Mouse (Mus musculus): ENCODE measurements around the gene Rnase2b. TPM values are rescaled to one million over a fixed set of nuclear protein-coding genes. Genes with fewer than 3 reads are reported as not detected.

Rnase2b gene
- polyA plus RNA-seq, 1 experiment from 2014 or later, result 0.16 TPM

DNA sequence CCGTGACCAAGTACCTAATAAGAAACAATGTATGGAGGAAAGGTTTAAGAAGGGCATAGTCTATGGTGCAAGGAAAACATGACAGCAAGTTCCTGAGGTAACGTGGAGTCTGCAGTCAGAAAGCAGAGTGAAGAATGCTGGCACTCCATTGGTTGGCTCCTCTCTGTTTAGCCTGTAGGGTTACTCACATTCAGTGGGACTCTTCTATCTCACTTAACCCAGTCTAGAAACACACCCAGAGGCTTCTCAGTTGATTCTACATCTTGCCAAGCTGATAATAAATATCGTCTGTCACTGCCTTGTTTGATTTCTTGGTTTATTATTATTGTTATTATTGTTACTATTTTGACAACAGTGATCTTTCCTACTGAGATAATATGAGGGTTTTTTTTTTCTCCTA is 19.5 kb upstream of the Rnase2b start:
- DNase-seq (ENCODE audit: low spot score) (no peak), ATAC-seq (no peak)
- Histone ChIP-seq H3K36me3 (ENCODE audit: insufficient read depth, low read length) (no peaks in the 10 kb centered on the region), H3K27ac (ENCODE audit: low read length) (no peak overlapping the region), H3K4me2 (replicated peaks; ENCODE audit: low read depth, low read length) (no peak overlapping the region), H3K9me3 (ENCODE audit: low read length) (no peaks in the 10 kb centered on the region), H3K9ac (replicated peaks; ENCODE audit: low read depth) (no peak overlapping the region), H3K4me1 (ENCODE audit: insufficient read depth, low read depth, low read length) (no peaks in the 10 kb centered on the region), H3K27me3 (replicated peaks; ENCODE audit: insufficient read depth, low read length) (no peaks in the 10 kb centered on the region), H3K4me3 (ENCODE audit: low read depth, low read length) (no peak overlapping the region)
- no peak for TF ChIP-seq EP300 (IDR thresholded peaks at IDR 0.05)
- no peak for TF ChIP-seq CTCF (IDR thresholded peaks at IDR 0.05)
- WGBS, result 75% methylated on average over 3 of the region's 3 CpGs

DNA sequence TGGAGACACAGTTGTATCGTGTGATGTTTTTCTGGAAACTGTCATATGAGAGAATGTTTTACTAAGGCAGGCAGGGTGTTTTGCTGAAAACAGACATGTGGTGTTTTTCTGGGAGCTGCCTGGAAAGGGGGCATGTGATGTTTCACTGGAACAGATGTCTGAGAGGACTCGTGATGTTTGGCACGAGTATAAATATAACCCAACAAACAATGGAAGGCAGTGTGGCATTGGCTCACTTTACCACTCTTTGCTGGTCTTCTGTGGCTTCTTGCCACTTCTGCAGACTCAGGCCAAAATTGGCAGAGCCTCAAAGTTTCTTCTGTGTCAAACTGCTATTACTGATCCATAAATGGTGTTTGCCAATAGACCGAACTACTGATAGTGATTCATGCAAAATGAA is 18.8 kb upstream of the Rnase2b start:
- no peak overlapping the region for H3K27ac ChIP-seq (ENCODE audit: low read length)

DNA sequence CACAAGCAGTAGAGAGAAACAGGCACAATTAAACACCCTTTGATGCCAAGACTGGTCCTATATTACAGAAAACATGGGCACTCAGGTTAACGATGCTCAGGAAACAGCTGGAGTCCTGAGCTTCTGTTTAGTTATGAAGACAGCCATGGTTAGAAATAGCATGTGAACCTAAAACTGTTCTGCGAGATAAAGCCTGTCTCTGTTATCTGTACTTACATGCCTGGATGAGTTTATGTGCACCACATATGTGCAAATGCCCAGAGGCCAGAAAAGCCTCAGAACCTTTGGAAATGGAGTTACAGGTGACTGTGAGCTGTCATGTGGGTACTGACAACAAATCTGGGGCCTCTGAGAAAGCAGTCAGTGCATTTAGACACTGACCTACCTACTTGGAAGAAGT is 18.1 kb upstream of the Rnase2b start:
- ATAC-seq, result no peak
- Histone ChIP-seq H3K9ac (replicated peaks; ENCODE audit: low read depth) (no peak overlapping the region), H3K9me3 (ENCODE audit: low read length) (no peaks in the 10 kb centered on the region), H3K27ac (ENCODE audit: low read length) (no peak overlapping the region), H3K4me1 (ENCODE audit: insufficient read depth, low read depth, low read length) (no peaks in the 10 kb centered on the region), H3K4me3 (ENCODE audit: low read depth, low read length) (no peak overlapping the region), H3K27me3 (replicated peaks; ENCODE audit: insufficient read depth, low read length) (no peaks in the 10 kb centered on the region), H3K36me3 (ENCODE audit: insufficient read depth, low read length) (no peaks in the 10 kb centered on the region), H3K4me2 (replicated peaks; ENCODE audit: low read depth, low read length) (no peak overlapping the region)
- DNase-seq (ENCODE audit: low spot score), result no peak
- TF ChIP-seq CTCF (IDR thresholded peaks at IDR 0.05) (no peak), EP300 (IDR thresholded peaks at IDR 0.05) (no peak)
- WGBS, result 70% methylated on average over 2 of the region's 2 CpGs

More for the DNA sequence above, 18.8 kb upstream of the Rnase2b start:
- TF ChIP-seq CTCF (IDR thresholded peaks at IDR 0.05) (no peak), EP300 (IDR thresholded peaks at IDR 0.05) (no peak)
- ATAC-seq, result no peak
- no peak overlapping the region for H3K4me3 ChIP-seq (ENCODE audit: low read depth, low read length)
- no peaks in the 10 kb centered on the region for H3K4me1 ChIP-seq (ENCODE audit: insufficient read depth, low read depth, low read length)
- H3K9me3 ChIP-seq (ENCODE audit: low read length), result no peaks in the 10 kb centered on the region
- no peak overlapping the region for H3K9ac ChIP-seq (replicated peaks; ENCODE audit: low read depth)
- no peaks in the 10 kb centered on the region for H3K27me3 ChIP-seq (replicated peaks; ENCODE audit: insufficient read depth, low read length)
- 51% methylated on average over 4 of the region's 4 CpGs for WGBS
- no peak overlapping the region for H3K4me2 ChIP-seq (replicated peaks; ENCODE audit: low read depth, low read length)
- H3K36me3 ChIP-seq (ENCODE audit: insufficient read depth, low read length), result no peaks in the 10 kb centered on the region
- DNase-seq (ENCODE audit: low spot score), result no peak

DNA sequence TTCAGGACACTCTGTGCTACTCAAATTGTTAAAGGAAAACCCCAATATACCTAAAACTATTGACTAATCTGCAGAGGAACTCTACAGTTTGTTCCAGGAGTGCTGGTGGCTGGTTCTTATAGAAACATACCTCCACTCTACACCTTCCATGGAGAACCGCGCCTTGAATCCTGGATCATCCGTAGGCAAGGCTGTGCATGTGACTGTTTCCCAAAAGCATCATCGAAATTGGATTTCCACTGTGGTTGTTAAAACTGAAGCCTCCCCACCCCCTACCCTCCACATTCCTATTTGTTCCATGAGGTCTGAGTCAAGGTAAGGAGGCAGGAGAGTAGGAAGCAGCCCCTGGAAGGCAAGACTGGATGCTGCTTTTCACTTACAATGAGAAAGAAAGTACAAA is 17.6 kb upstream of the Rnase2b start:
- 96% methylated on average over 4 of the region's 4 CpGs for WGBS
- TF ChIP-seq CTCF (IDR thresholded peaks at IDR 0.05), result no peak
- H3K9me3 ChIP-seq (ENCODE audit: low read length), result no peaks in the 10 kb centered on the region
- H3K4me1 ChIP-seq (ENCODE audit: insufficient read depth, low read depth, low read length), result no peaks in the 10 kb centered on the region
- H3K4me2 ChIP-seq (replicated peaks; ENCODE audit: low read depth, low read length), result no peak overlapping the region
- no peak overlapping the region for H3K27ac ChIP-seq (ENCODE audit: low read length)
- ATAC-seq, result no peak
- H3K27me3 ChIP-seq (replicated peaks; ENCODE audit: insufficient read depth, low read length), result no peaks in the 10 kb centered on the region
- no peak overlapping the region for H3K9ac ChIP-seq (replicated peaks; ENCODE audit: low read depth)
- H3K36me3 ChIP-seq (ENCODE audit: insufficient read depth, low read length), result no peaks in the 10 kb centered on the region
- DNase-seq (ENCODE audit: low spot score), result no peak
- H3K4me3 ChIP-seq (ENCODE audit: low read depth, low read length), result no peak overlapping the region

DNA sequence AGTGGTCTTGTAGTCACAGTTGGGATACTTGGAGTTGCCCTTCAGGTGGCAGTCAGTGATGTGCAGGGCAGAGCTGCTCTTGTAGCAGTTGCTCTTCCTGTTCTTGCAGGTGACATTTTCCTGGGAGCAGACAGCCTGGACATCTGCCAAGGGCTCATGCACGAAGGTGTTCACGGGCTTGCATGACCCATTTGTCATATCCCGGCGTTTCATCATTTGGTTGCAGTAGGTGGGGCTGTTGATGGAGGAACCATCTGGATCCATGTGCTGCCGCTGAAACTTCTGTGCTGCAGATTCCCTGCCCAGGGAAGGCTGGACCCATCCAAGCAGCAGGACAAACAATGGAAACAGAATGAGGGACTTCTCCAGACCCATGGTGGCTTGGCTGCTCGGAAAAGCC is 16.5 kb upstream of the Rnase2b start:
- Histone ChIP-seq H3K4me1 (ENCODE audit: insufficient read depth, low read depth, low read length) (no peaks in the 10 kb centered on the region), H3K9ac (replicated peaks; ENCODE audit: low read depth) (no peak overlapping the region), H3K4me3 (ENCODE audit: low read depth, low read length) (no peak overlapping the region), H3K27me3 (replicated peaks; ENCODE audit: insufficient read depth, low read length) (no peaks in the 10 kb centered on the region), H3K36me3 (ENCODE audit: insufficient read depth, low read length) (no peaks in the 10 kb centered on the region), H3K9me3 (ENCODE audit: low read length) (no peaks in the 10 kb centered on the region), H3K4me2 (replicated peaks; ENCODE audit: low read depth, low read length) (no peak overlapping the region), H3K27ac (ENCODE audit: low read length) (no peak overlapping the region)
- TF ChIP-seq EP300 (IDR thresholded peaks at IDR 0.05), result no peak
- no peak for TF ChIP-seq CTCF (IDR thresholded peaks at IDR 0.05)
- DNase-seq (ENCODE audit: low spot score) (no peak), ATAC-seq (no peak)
- WGBS, result 65% methylated on average over 6 of the region's 6 CpGs

DNA sequence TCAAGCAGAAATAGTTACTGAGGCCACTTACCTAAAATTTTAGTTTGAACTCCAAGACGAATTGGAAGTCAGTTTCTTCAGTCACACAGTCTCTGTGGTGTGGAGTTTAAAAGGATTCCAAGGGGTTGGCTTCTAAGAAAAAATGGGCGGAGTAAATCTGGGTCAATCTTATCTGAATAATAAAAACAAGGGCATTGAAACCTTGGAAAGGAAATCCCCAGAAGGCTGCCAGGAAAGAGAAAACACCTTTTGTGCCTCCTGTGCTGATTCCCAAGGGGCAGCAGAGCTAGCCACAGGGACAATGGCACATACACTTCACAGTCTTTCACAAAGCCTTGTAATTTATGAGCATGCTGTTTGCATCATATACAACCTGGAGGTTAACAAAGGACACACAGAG is 15.4 kb upstream of the Rnase2b start, which contains the start of gene Rnase1:
Rnase1 (minus strand) TSS at position 101 of the 400 bp plus-strand sequence.
- Histone ChIP-seq H3K4me3 (ENCODE audit: low read depth, low read length) (no peak within 1 kb of the TSS), H3K36me3 (ENCODE audit: insufficient read depth, low read length) (no peaks in the 10 kb centered on the region), H3K4me1 (ENCODE audit: insufficient read depth, low read depth, low read length) (no peaks in the 10 kb centered on the region), H3K9ac (replicated peaks; ENCODE audit: low read depth) (no peak within 1 kb of the TSS), H3K27ac (ENCODE audit: low read length) (no peak within 1 kb of the TSS), H3K4me2 (replicated peaks; ENCODE audit: low read depth, low read length) (no peak within 1 kb of the TSS), H3K27me3 (replicated peaks; ENCODE audit: insufficient read depth, low read length) (no peaks in the 10 kb centered on the region), H3K9me3 (ENCODE audit: low read length) (no peaks in the 10 kb centered on the region)
- 68% methylated on average over 2 of the region's 2 CpGs for whole genome bisulfite sequencing
- ATAC-seq, result no peak
- DNase-seq (ENCODE audit: low spot score), result no peak
- TF ChIP-seq CTCF (IDR thresholded peaks at IDR 0.05) (no peak), EP300 (IDR thresholded peaks at IDR 0.05) (no peak)

DNA sequence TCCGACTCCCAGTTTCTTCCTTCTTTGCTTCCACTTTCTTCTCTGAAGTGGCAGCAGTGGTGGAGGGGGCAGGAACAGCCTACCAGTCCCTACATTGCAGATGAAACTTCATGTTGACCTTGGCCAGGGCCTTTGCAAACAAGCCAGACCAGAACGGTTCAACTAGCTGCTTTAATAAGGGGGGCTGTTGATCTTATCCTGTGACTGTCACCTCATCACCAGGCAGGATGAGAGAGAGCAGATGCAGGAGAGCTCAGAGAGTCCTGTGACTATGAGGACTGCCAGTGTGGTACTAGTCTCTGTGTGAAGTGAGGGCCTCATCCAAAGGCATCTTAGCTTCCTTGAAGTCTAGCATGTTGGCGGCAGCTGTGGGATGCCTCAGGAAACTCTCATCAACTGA is 14.1 kb upstream of the Rnase2b start:
- no peak overlapping the region for H3K9ac ChIP-seq (replicated peaks; ENCODE audit: low read depth)
- no peaks in the 10 kb centered on the region for H3K36me3 ChIP-seq (ENCODE audit: insufficient read depth, low read length)
- no peak overlapping the region for H3K4me2 ChIP-seq (replicated peaks; ENCODE audit: low read depth, low read length)
- TF ChIP-seq CTCF (IDR thresholded peaks at IDR 0.05), result no peak
- no peak for TF ChIP-seq EP300 (IDR thresholded peaks at IDR 0.05)
- H3K4me3 ChIP-seq (ENCODE audit: low read depth, low read length), result no peak overlapping the region
- ATAC-seq, result no peak
- H3K27me3 ChIP-seq (replicated peaks; ENCODE audit: insufficient read depth, low read length), result no peaks in the 10 kb centered on the region
- DNase-seq (ENCODE audit: low spot score), result no peak
- no peak overlapping the region for H3K27ac ChIP-seq (ENCODE audit: low read length)
- no peaks in the 10 kb centered on the region for H3K4me1 ChIP-seq (ENCODE audit: insufficient read depth, low read depth, low read length)
- 58% methylated on average over 3 of the region's 3 CpGs for WGBS
- no peaks in the 10 kb centered on the region for H3K9me3 ChIP-seq (ENCODE audit: low read length)

All from lung, postnatal 0 days (tissue).